Mouse (Mus musculus) adrenal gland, adult (tissue): ENCODE data around the gene a.
A peak's percentile ranks its signal among the peaks of the same experiment; 100 is the strongest.

ENCODE experiments used
- DNase-seq, 2 experiments: peaks; one replicate each; pipeline ENCODE4 v3.0.0; 2022 to 2023; ENCODE audit warnings: low spot score in 1 of 2; ENCODE audit not compliant: inconsistent age in 2 of 2

The a gene

GRCm38 (mm10) chr2:155086328-155086727 lies 295.1 kb downstream of the a start:
- no peak for DNase-seq

GRCm38 (mm10) chr2:155088264-155088663 lies 297.1 kb downstream of the a start:
- DNase-seq, result no peak

- DNase-seq, result peak; percentile 41 to 65
Measured at GRCm38 (mm10) chr2:155090909-155091742, 299.9 kb downstream of the a start.

- DNase-seq, result peak in 1 of 2 experiments; percentile 66
Measured at GRCm38 (mm10) chr2:155091743-155092075, 300.5 kb downstream of the a start.

- no peak for DNase-seq
Measured at GRCm38 (mm10) chr2:155093418-155093817, 302.2 kb downstream of the a start.

- DNase-seq, result peak in 1 of 2 experiments; percentile 74
Measured at GRCm38 (mm10) chr2:155098720-155099380, 307.6 kb downstream of the a start.

- DNase-seq, result peak; percentile 46 to 61
Measured at GRCm38 (mm10) chr2:155099421-155099820, 308.2 kb downstream of the a start.

GRCm38 (mm10) chr2:155099994-155100795 lies 309.0 kb downstream of the a start:
- no peak for DNase-seq
